Mouse (Mus musculus): ENCODE data around the gene Olfr61. TPM values are rescaled to one million over a fixed set of nuclear protein-coding genes. Genes with fewer than 3 reads are reported as not detected.

Olfr61 gene
- polyA plus RNA-seq, 1 experiment from 2014 or later: not detected

Other genes starting within 250 kb of the Olfr61 start
- not detected in 2 replicates for gene Olfr531, start 226.1 kb upstream of the Olfr61 start, polyA plus RNA-seq (2014; fragmentation: Nextera tagmentation; extraction: Ambion mirVana)
- gene Olfr532, start 207.3 kb upstream of the Olfr61 start, polyA plus RNA-seq (2014; fragmentation: Nextera tagmentation; extraction: Ambion mirVana): not detected in 2 replicates
- not detected in 2 replicates for gene Olfr533, start 165.6 kb upstream of the Olfr61 start, polyA plus RNA-seq (2014; fragmentation: Nextera tagmentation; extraction: Ambion mirVana)
- not detected in 2 replicates for gene Olfr535, start 144.8 kb upstream of the Olfr61 start, polyA plus RNA-seq (2014; fragmentation: Nextera tagmentation; extraction: Ambion mirVana)
- not detected in 2 replicates for gene Olfr536, start 121.6 kb upstream of the Olfr61 start, polyA plus RNA-seq (2014; fragmentation: Nextera tagmentation; extraction: Ambion mirVana)
- not detected in 2 replicates for gene Olfr538, start 61.1 kb upstream of the Olfr61 start, polyA plus RNA-seq (2014; fragmentation: Nextera tagmentation; extraction: Ambion mirVana)
- not detected in 2 replicates for gene Olfr46, start 27.7 kb upstream of the Olfr61 start, polyA plus RNA-seq (2014; fragmentation: Nextera tagmentation; extraction: Ambion mirVana)
- gene Olfr53, start 17.5 kb downstream of the Olfr61 start, polyA plus RNA-seq (2014; fragmentation: Nextera tagmentation; extraction: Ambion mirVana): not detected in 2 replicates
- gene Olfr539, start 31.0 kb downstream of the Olfr61 start, polyA plus RNA-seq (2014; fragmentation: Nextera tagmentation; extraction: Ambion mirVana): not detected in 2 replicates
- gene Olfr45, start 53.0 kb downstream of the Olfr61 start, polyA plus RNA-seq (2014; fragmentation: Nextera tagmentation; extraction: Ambion mirVana): not detected in 2 replicates
- not detected in 2 replicates for gene Olfr541, start 68.3 kb downstream of the Olfr61 start, polyA plus RNA-seq (2014; fragmentation: Nextera tagmentation; extraction: Ambion mirVana)
- gene Cyp2e1, start 134.8 kb downstream of the Olfr61 start, polyA plus RNA-seq (2014; fragmentation: Nextera tagmentation; extraction: Ambion mirVana): not detected in 2 replicates
- gene Syce1, start 158.9 kb downstream of the Olfr61 start, polyA plus RNA-seq (2014; fragmentation: Nextera tagmentation; extraction: Ambion mirVana): 0.45 TPM in 1 of 2 replicates, not detected in the other
- 6.4 and 8.1 TPM in 2 replicates for gene Zfp941, start 193.2 kb downstream of the Olfr61 start, polyA plus RNA-seq (2014; fragmentation: Nextera tagmentation; extraction: Ambion mirVana)
- gene Urah, start 206.0 kb downstream of the Olfr61 start, polyA plus RNA-seq (2014; fragmentation: Nextera tagmentation; extraction: Ambion mirVana): 0.25 TPM in 1 of 2 replicates, not detected in the other
- not detected in 2 replicates for gene Scgb1c1, start 216.6 kb downstream of the Olfr61 start, polyA plus RNA-seq (2014; fragmentation: Nextera tagmentation; extraction: Ambion mirVana)
- not detected in 2 replicates for gene Odf3, start 218.8 kb downstream of the Olfr61 start, polyA plus RNA-seq (2014; fragmentation: Nextera tagmentation; extraction: Ambion mirVana)
- gene Gm45785, start 227.4 kb downstream of the Olfr61 start, polyA plus RNA-seq (2014; fragmentation: Nextera tagmentation; extraction: Ambion mirVana): not detected in 2 replicates
- 74.6 and 74.8 TPM in 2 replicates for gene Ric8a, start 228.0 kb downstream of the Olfr61 start, polyA plus RNA-seq (2014; fragmentation: Nextera tagmentation; extraction: Ambion mirVana)
- gene Bet1l, start 228.6 kb downstream of the Olfr61 start, polyA plus RNA-seq (2014; fragmentation: Nextera tagmentation; extraction: Ambion mirVana): 24.2 and 28.9 TPM in 2 replicates

Measured in hindbrain, embryonic 11.5 days (tissue).